Mouse (Mus musculus): ENCODE results near the gene 1700020A23Rik. TPM values are rescaled to one million over a fixed set of nuclear protein-coding genes. Genes with fewer than 3 reads are reported as not detected.

The 1700020A23Rik gene
- polyA plus RNA-seq, 1 experiment = 0.26 TPM

DNA sequence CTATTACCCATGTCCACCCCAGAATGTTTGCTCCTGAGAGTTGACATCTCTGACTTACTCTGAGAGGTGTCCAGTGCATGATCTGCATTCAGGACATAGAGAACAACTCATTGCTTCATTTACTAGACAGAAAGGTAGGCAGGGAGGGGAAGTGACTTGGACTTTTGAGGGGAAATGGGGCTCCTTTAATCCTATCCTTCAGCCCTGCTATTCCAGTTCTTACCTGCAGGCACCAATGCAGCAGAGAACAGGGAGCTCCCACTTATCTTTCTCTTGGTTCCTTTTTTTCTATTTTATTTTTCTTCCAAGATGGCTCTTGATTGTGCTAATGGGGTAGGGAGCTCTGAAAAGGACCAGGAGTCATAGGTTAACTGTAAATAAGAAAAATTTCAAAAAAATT, 43.4 kb downstream of the 1700020A23Rik start:
- no peak for DNase-seq
- TF ChIP-seq POLR2A (IDR thresholded peaks at IDR 0.05; ENCODE audit: control insufficient read depth, extremely low read depth, insufficient read depth, low read length, poor library complexity) (no peak), CTCF (IDR thresholded peaks at IDR 0.05; ENCODE audit: borderline replicate concordance, control insufficient read depth, extremely low read depth, insufficient read depth, low read length, poor library complexity) (no peak)
- H3K27me3 ChIP-seq (ENCODE audit: control insufficient read depth, insufficient read depth, low read length) = no peaks in the 10 kb centered on the region; the same call in 1 of the 2 replicates
- H3K4me3 ChIP-seq (ENCODE audit: control insufficient read depth, insufficient read depth, low read length) = no peak overlapping the region
- peaks cover 6% of the 10 kb centered on the region; the same call in 1 of the 2 replicates for H3K36me3 ChIP-seq (ENCODE audit: control insufficient read depth, insufficient read depth, low read length)
- H3K27ac ChIP-seq (ENCODE audit: control insufficient read depth, insufficient read depth, low read length) = no peak overlapping the region
- peaks cover 15% of the 10 kb centered on the region for H3K4me1 ChIP-seq (replicated peaks; ENCODE audit: control insufficient read depth, insufficient read depth, low read length)

DNA sequence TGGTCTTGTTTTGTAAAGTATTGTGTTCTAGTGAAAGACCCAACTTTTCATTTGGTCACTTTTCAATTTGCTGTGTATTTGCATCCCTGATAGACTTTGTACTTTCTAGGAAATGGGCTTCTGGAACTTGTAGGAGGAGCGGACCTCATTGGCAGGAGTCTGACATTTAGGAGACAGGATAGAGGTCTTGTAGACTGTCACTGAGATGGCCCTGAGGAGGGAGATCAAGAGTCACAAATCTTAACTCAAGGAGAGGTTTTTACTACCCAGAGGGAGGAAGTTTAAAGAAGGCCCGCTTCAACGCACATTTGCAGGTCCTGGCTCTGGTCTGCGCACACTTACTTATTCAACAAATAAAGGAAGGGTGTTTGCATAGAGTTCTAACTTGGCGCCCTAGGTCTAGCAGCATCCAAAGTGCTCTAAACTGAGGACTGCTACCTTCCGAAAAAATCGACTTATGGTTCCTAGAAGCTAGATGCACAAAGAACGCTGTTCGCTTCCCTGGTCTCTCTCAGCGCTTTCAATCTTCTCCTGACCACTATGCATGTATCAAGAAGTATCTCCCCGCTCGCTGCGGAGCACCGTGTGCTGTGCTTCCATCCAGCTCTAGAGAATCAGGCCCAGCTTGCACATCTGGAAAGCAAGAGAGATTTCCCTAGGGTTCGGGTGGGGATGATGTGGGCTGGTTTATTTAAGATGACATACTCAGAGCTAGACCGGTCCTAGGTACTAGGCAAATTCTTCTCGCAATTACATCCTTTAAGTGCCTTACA, 44.1 kb downstream of the 1700020A23Rik start:
- Histone ChIP-seq H3K27me3 (ENCODE audit: control insufficient read depth, insufficient read depth, low read length) (no peaks in the 10 kb centered on the region; the same call in 1 of the 2 replicates), H3K27ac (ENCODE audit: control insufficient read depth, insufficient read depth, low read length) (no peak overlapping the region), H3K4me3 (ENCODE audit: control insufficient read depth, insufficient read depth, low read length) (peak overlapping the region; percentile 93), H3K36me3 (ENCODE audit: control insufficient read depth, insufficient read depth, low read length) (no peaks in the 10 kb centered on the region; the same call in 1 of the 2 replicates), H3K4me1 (replicated peaks; ENCODE audit: control insufficient read depth, insufficient read depth, low read length) (peaks cover 15% of the 10 kb centered on the region)
- TF ChIP-seq CTCF (IDR thresholded peaks at IDR 0.05; ENCODE audit: borderline replicate concordance, control insufficient read depth, extremely low read depth, insufficient read depth, low read length, poor library complexity) (no peak), POLR2A (IDR thresholded peaks at IDR 0.05; ENCODE audit: control insufficient read depth, extremely low read depth, insufficient read depth, low read length, poor library complexity) (no peak)
- no peak for DNase-seq
- whole genome bisulfite sequencing = 13% methylated on average over 17 of the region's 17 CpGs

DNA sequence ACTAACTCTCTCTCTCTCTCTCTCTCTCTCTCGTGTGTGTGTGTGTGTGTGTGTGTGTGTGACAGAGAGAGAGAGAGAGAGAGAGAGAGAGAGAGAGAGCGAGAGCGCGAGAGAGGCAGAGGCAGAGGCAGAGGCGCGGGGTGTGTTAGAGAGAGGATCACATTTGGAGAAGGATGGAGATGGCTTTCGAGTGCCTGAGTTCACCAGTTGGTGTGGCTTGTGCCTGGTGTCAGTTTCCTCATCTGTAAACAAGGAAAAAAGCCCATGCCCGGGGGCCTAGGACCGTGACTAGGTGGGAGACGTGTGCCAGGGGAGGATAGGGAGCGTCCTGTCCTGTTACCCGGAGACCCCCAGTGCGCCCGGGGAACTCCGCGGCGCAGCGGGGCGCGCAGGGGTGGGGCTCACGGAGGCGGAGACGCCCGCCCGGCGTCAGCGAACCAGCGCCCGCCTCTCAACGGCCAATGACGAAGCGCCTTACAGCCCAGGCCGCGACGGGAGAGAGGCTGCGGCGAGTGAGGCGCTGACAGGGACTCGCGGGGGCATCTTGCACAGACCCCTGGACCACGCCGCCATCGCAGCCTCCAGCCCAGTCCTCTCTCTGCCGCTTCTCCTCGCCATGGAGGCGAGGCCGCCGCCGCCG, 44.9 kb downstream of the 1700020A23Rik start, which contains the start of gene Ptpra:
Ptpra (plus strand) TSS at position 485 of the 640 bp plus-strand sequence.
- H3K36me3 ChIP-seq (ENCODE audit: control insufficient read depth, insufficient read depth, low read length) = no peaks in the 10 kb centered on the region
- TF ChIP-seq CTCF (IDR thresholded peaks at IDR 0.05; ENCODE audit: borderline replicate concordance, control insufficient read depth, extremely low read depth, insufficient read depth, low read length, poor library complexity) (no peak), POLR2A (IDR thresholded peaks at IDR 0.05; ENCODE audit: control insufficient read depth, extremely low read depth, insufficient read depth, low read length, poor library complexity) (peak; percentile 75; the same call in 1 of the 2 replicates)
- under 1% methylated on average over 50 of the region's 50 CpGs for WGBS
- H3K4me1 ChIP-seq (replicated peaks; ENCODE audit: control insufficient read depth, insufficient read depth, low read length) = peaks cover 15% of the 10 kb centered on the region
- H3K27ac ChIP-seq (ENCODE audit: control insufficient read depth, insufficient read depth, low read length) = no peak within 1 kb of the TSS
- H3K4me3 ChIP-seq (ENCODE audit: control insufficient read depth, insufficient read depth, low read length) = peak within 1 kb of the TSS; percentile 93
- peak; percentile 93 for DNase-seq
- no peaks in the 10 kb centered on the region; the same call in 1 of the 2 replicates for H3K27me3 ChIP-seq (ENCODE audit: control insufficient read depth, insufficient read depth, low read length)

DNA sequence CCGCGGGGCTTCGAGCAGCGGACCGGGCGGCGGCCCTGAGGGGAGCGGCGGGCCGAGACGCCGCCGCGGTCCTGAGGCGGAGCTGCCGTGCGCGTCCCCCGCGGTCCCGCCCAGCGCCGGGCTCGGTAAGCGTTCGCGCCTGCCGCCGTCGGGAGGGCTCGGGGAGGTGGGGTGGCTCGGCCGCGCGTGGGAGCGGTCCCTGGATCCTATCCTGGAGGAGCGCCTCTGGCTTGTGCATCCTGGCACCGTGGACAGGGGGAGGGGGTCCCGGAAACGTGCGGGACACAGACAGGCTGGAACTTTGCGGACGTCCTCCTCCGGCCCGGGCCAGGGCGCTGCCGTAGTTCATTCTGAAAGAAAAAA, 45.4 kb downstream of the 1700020A23Rik start:
- 1% methylated on average over 47 of the region's 47 CpGs for WGBS
- H3K4me1 ChIP-seq (replicated peaks; ENCODE audit: control insufficient read depth, insufficient read depth, low read length) = peaks cover 15% of the 10 kb centered on the region
- no peaks in the 10 kb centered on the region; the same call in 1 of the 2 replicates for H3K27me3 ChIP-seq (ENCODE audit: control insufficient read depth, insufficient read depth, low read length)
- H3K4me3 ChIP-seq (ENCODE audit: control insufficient read depth, insufficient read depth, low read length) = peak overlapping the region; percentile 93
- no peak overlapping the region for H3K27ac ChIP-seq (ENCODE audit: control insufficient read depth, insufficient read depth, low read length)
- peak; percentile 73 for DNase-seq
- no peaks in the 10 kb centered on the region for H3K36me3 ChIP-seq (ENCODE audit: control insufficient read depth, insufficient read depth, low read length)
- TF ChIP-seq CTCF (IDR thresholded peaks at IDR 0.05; ENCODE audit: borderline replicate concordance, control insufficient read depth, extremely low read depth, insufficient read depth, low read length, poor library complexity) = no peak
- no peak for TF ChIP-seq POLR2A (IDR thresholded peaks at IDR 0.05; ENCODE audit: control insufficient read depth, extremely low read depth, insufficient read depth, low read length, poor library complexity)

DNA sequence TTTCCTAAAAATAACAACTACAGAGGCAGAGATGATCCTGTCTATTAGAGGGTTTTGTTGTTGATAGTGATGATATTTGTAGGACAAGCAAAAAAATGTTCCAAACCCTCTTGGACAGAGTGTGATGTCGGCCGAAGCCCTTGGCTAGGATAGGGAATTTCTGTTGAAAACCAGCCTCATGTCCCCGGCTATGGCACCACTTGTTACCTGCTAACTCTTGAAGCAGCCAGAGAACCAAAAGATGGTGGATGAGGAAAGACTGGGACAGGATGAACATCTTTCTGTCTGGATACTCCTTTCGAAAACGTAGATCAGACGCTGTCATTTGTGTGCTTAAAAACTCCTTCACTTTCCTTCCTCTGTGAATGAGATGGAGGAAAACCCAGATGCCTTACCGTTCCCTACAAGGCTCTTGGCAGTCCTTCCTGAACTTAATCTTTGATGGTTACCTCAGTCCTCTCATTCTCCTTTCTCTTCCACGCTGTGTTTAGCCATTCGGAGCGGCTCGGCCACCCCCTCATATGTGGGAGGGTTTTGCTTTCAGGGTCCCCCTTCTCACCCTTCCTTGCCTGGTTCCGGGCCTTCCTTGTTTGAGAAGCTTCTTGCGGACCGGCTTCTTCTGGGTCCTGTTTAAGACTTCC, 46.1 kb downstream of the 1700020A23Rik start:
- H3K4me3 ChIP-seq (ENCODE audit: control insufficient read depth, insufficient read depth, low read length) = no peak overlapping the region; the same call in 1 of the 2 replicates
- WGBS = 72% methylated on average over 14 of the region's 14 CpGs

DNA sequence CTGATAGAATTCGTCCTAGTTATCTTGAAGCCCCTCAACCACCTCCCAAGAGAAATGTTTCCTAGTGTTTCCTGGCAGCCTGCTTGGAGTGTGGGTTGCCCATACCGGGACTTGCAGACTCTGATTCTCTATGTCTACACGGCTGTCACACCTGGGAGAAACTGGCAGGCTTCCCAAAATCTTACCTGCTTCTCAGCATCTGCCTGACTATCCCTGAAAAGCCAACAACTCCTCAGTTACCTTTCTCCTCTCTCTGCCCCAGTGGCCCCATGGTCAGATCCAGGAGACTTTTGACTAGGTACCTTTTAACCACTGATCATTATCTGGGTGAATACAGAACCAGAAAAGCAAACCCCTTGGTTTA, 46.6 kb downstream of the 1700020A23Rik start:
- 71% methylated on average over 3 of the region's 3 CpGs for WGBS
- Histone ChIP-seq H3K4me1 (replicated peaks; ENCODE audit: control insufficient read depth, insufficient read depth, low read length) (peaks cover 15% of the 10 kb centered on the region), H3K4me3 (ENCODE audit: control insufficient read depth, insufficient read depth, low read length) (no peak overlapping the region), H3K36me3 (ENCODE audit: control insufficient read depth, insufficient read depth, low read length) (no peaks in the 10 kb centered on the region), H3K27ac (ENCODE audit: control insufficient read depth, insufficient read depth, low read length) (no peak overlapping the region), H3K27me3 (ENCODE audit: control insufficient read depth, insufficient read depth, low read length) (no peaks in the 10 kb centered on the region; the same call in 1 of the 2 replicates)
- DNase-seq = no peak
- TF ChIP-seq POLR2A (IDR thresholded peaks at IDR 0.05; ENCODE audit: control insufficient read depth, extremely low read depth, insufficient read depth, low read length, poor library complexity) (no peak), CTCF (IDR thresholded peaks at IDR 0.05; ENCODE audit: borderline replicate concordance, control insufficient read depth, extremely low read depth, insufficient read depth, low read length, poor library complexity) (no peak)

More for the DNA sequence above, 46.1 kb downstream of the 1700020A23Rik start:
- TF ChIP-seq CTCF (IDR thresholded peaks at IDR 0.05; ENCODE audit: borderline replicate concordance, control insufficient read depth, extremely low read depth, insufficient read depth, low read length, poor library complexity) = no peak
- TF ChIP-seq POLR2A (IDR thresholded peaks at IDR 0.05; ENCODE audit: control insufficient read depth, extremely low read depth, insufficient read depth, low read length, poor library complexity) = no peak
- no peaks in the 10 kb centered on the region for H3K36me3 ChIP-seq (ENCODE audit: control insufficient read depth, insufficient read depth, low read length)
- no peak for DNase-seq
- H3K27me3 ChIP-seq (ENCODE audit: control insufficient read depth, insufficient read depth, low read length) = no peaks in the 10 kb centered on the region; the same call in 1 of the 2 replicates
- peaks cover 15% of the 10 kb centered on the region for H3K4me1 ChIP-seq (replicated peaks; ENCODE audit: control insufficient read depth, insufficient read depth, low read length)
- no peak overlapping the region for H3K27ac ChIP-seq (ENCODE audit: control insufficient read depth, insufficient read depth, low read length)
